Mouse (Mus musculus): ENCODE results near the gene Elf4. TPM values are rescaled to one million over a fixed set of nuclear protein-coding genes. Genes with fewer than 3 reads are reported as not detected.

The Elf4 gene
- total and polyA plus RNA-seq, 3 experiments = 1.4 to 12.4 (median 5.3) TPM

DNA sequence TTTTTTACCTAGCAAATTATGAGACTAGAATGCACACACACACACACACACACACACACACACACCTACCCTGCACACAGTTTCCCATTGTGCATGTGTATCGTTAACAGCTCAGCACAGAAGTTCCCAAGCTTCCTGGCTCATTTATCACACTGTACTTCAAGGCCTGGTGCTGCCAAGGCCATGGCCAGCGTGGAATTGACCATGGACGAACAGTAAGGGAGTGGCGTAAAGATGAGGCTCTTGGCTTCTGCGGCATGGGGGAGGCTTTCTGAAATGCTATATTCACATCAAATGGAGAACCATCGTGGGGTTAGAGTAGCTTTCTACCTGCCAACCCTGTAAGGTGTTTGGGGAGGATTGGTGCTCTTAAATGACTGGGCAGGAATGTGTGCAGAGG is 1.5 kb upstream of the Elf4 start:
- no peaks in the 10 kb centered on the region for H3K27me3 ChIP-seq (replicated peaks)
- peaks cover 2 to 9% of the 10 kb centered on the region in 2 experiments; a peak in 3 of 4 replicates for H3K4me1 ChIP-seq (ENCODE audit: control insufficient read depth in 1 of 2, insufficient read depth in 2 of 2)
- H3K9ac ChIP-seq (ENCODE audit: insufficient read depth, low read depth) = no peak overlapping the region
- TF ChIP-seq KAT2A (IDR thresholded peaks at IDR 0.05; ENCODE audit: insufficient replicate concordance, low read length) (no peak), USF2 (conservative IDR thresholded peaks at IDR 0.05; ENCODE audit: low read depth, low read length) (no peak), TBP (conservative IDR thresholded peaks at IDR 0.05; ENCODE audit: low read depth, low read length) (no peak), CTCF (conservative IDR thresholded peaks at IDR 0.05 in 1 of 2, IDR thresholded peaks at IDR 0.05 in 1 of 2; ENCODE audit: low read depth in 2 of 2, low read length in 2 of 2) (no peak), GABPA (IDR thresholded peaks at IDR 0.05; ENCODE audit: insufficient replicate concordance, low read depth, low read length) (no peak), USF1 (IDR thresholded peaks at IDR 0.05; ENCODE audit: low read depth, low read length) (no peak), ZMIZ1 (IDR thresholded peaks at IDR 0.05; ENCODE audit: low read depth, low read length) (no peak), HCFC1 (IDR thresholded peaks at IDR 0.05; ENCODE audit: low read depth, low read length) (no peak), PAX5 (IDR thresholded peaks at IDR 0.05; ENCODE audit: low read length) (no peak), ELF1 (IDR thresholded peaks at IDR 0.05; ENCODE audit: low read depth, low read length) (no peak), TCF12 (IDR thresholded peaks at IDR 0.05; ENCODE audit: low read depth, low read length) (no peak), SIN3A (IDR thresholded peaks at IDR 0.05; ENCODE audit: low read length) (no peak), UBTF (IDR thresholded peaks at IDR 0.05; ENCODE audit: low read depth, low read length) (no peak), POLR2A (IDR thresholded peaks at IDR 0.05; ENCODE audit: low read depth, low read length) (no peak), RCOR1 (conservative IDR thresholded peaks at IDR 0.05; ENCODE audit: low read depth, low read length) (no peak), ETS1 (conservative IDR thresholded peaks at IDR 0.05; ENCODE audit: low read depth, low read length) (no peak)
- H3K9me3 ChIP-seq (replicated peaks; ENCODE audit: low read length) = no peaks in the 10 kb centered on the region
- no peak for DNase-seq (ENCODE audit: extremely low read depth)
- H3K36me3 ChIP-seq (replicated peaks in 1 of 2; ENCODE audit: control insufficient read depth in 1 of 2, insufficient read depth in 1 of 2, low read length in 1 of 2) = no peaks in the 10 kb centered on the region
- H3K4me2 ChIP-seq (ENCODE audit: insufficient read depth, low read depth, poor library complexity, severe bottlenecking) = no peak overlapping the region
- no peaks in the 10 kb centered on the region for H3K79me2 ChIP-seq (replicated peaks; ENCODE audit: control insufficient read depth, extremely low read depth, insufficient read depth, poor library complexity, severe bottlenecking)
- in situ Hi-C loops (cut with MboI; ENCODE audit: low pct_ligation_motif_present, low pct_unique_long_range_greater_than_20kb, low sequenced_read_pairs) = loop anchor here (5.0 kb wide), 1 partner anchor 42 kb away; no protein-coding TSS in a partner anchor
- H3K4me3 ChIP-seq (replicated peaks in 1 of 3; ENCODE audit: low read depth in 2 of 3, low read length in 2 of 3, poor library complexity in 1 of 3) = no peak overlapping the region
- H3K27ac ChIP-seq (ENCODE audit: insufficient read depth, low read depth) = no peak overlapping the region
- dilution Hi-C loops (cut with MboI; ENCODE audit: extremely low pct_ligation_motif_present, extremely low pct_unique_long_range_greater_than_20kb, low sequenced_read_pairs) = no loop called here

DNA sequence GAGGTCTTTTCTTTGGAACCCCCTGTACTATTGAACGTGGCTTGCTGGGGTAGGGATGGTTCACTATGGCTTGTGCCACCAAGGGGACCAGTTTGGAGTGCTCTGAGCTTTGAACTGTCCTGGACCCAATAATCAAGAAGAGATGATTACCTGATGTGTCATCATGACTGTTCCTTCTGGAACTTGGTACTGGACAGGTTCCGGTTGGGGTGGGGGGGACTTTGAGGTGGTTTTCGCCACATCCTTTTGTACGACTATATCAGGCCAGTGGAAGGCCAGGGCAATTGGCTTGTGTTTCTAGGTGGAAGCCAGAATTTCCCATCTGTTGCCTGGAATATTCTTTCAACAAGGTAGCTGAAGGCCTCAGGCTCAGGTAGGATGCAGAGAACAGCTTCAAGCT is 704 bp upstream of the Elf4 start:
- Histone ChIP-seq H3K4me1 (ENCODE audit: control insufficient read depth in 1 of 2, insufficient read depth in 2 of 2) (peaks cover 2 to 9% of the 10 kb centered on the region in 2 experiments; a peak in 3 of 4 replicates), H3K4me3 (replicated peaks in 1 of 3; ENCODE audit: low read depth in 2 of 3, low read length in 2 of 3, poor library complexity in 1 of 3) (no peak overlapping the region), H3K9ac (ENCODE audit: insufficient read depth, low read depth) (no peak overlapping the region), H3K4me2 (ENCODE audit: insufficient read depth, low read depth, poor library complexity, severe bottlenecking) (no peak overlapping the region), H3K27me3 (replicated peaks) (no peaks in the 10 kb centered on the region), H3K9me3 (replicated peaks; ENCODE audit: low read length) (no peaks in the 10 kb centered on the region), H3K27ac (ENCODE audit: insufficient read depth, low read depth) (no peak overlapping the region), H3K79me2 (replicated peaks; ENCODE audit: control insufficient read depth, extremely low read depth, insufficient read depth, poor library complexity, severe bottlenecking) (no peaks in the 10 kb centered on the region), H3K36me3 (replicated peaks in 1 of 2; ENCODE audit: control insufficient read depth in 1 of 2, insufficient read depth in 1 of 2, low read length in 1 of 2) (no peaks in the 10 kb centered on the region)
- no peak for DNase-seq (ENCODE audit: extremely low read depth)
- in situ Hi-C loops (cut with MboI; ENCODE audit: low pct_ligation_motif_present, low pct_unique_long_range_greater_than_20kb, low sequenced_read_pairs) = loop anchor here (5.0 kb wide), 1 partner anchor 41 kb away; no protein-coding TSS in a partner anchor
- dilution Hi-C loops (cut with MboI; ENCODE audit: extremely low pct_ligation_motif_present, extremely low pct_unique_long_range_greater_than_20kb, low sequenced_read_pairs) = no loop called here
- TF ChIP-seq MYC (IDR thresholded peaks at IDR 0.05; ENCODE audit: low read depth, low read length) (no peak), ETS1 (conservative IDR thresholded peaks at IDR 0.05; ENCODE audit: low read depth, low read length) (no peak), KAT2A (IDR thresholded peaks at IDR 0.05; ENCODE audit: insufficient replicate concordance, low read length) (no peak), PAX5 (IDR thresholded peaks at IDR 0.05; ENCODE audit: low read length) (no peak), POLR2AphosphoS2 (IDR thresholded peaks at IDR 0.05; ENCODE audit: low read depth, low read length) (no peak), NELFE (IDR thresholded peaks at IDR 0.05; ENCODE audit: low read depth, low read length) (no peak), ZC3H11A (IDR thresholded peaks at IDR 0.05; ENCODE audit: low read depth, low read length) (no peak), RCOR1 (conservative IDR thresholded peaks at IDR 0.05; ENCODE audit: low read depth, low read length) (no peak)
